Mouse (Mus musculus): ENCODE results near the gene Arntl.

- TF ChIP-seq POLR2A (IDR thresholded peaks at IDR 0.05; ENCODE audit: borderline replicate concordance, extremely low read depth, insufficient read depth, insufficient read length, poor library complexity, severe bottlenecking) (no peak), CTCF (IDR thresholded peaks at IDR 0.05; ENCODE audit: borderline replicate concordance, extremely low read depth, insufficient read depth, insufficient read length) (no peak)
These were observed 34.8 kb upstream of the Arntl start for GRCm38 (mm10) chr7:113172425-113172824.
